Mouse (Mus musculus): ENCODE results near the gene Copb2. TPM values are rescaled to one million over a fixed set of nuclear protein-coding genes. Genes with fewer than 3 reads are reported as not detected.

Gene Copb2
- 10 to 100 TPM; 80.7 to 90.5 TPM for total RNA-seq (2021)

DNA sequence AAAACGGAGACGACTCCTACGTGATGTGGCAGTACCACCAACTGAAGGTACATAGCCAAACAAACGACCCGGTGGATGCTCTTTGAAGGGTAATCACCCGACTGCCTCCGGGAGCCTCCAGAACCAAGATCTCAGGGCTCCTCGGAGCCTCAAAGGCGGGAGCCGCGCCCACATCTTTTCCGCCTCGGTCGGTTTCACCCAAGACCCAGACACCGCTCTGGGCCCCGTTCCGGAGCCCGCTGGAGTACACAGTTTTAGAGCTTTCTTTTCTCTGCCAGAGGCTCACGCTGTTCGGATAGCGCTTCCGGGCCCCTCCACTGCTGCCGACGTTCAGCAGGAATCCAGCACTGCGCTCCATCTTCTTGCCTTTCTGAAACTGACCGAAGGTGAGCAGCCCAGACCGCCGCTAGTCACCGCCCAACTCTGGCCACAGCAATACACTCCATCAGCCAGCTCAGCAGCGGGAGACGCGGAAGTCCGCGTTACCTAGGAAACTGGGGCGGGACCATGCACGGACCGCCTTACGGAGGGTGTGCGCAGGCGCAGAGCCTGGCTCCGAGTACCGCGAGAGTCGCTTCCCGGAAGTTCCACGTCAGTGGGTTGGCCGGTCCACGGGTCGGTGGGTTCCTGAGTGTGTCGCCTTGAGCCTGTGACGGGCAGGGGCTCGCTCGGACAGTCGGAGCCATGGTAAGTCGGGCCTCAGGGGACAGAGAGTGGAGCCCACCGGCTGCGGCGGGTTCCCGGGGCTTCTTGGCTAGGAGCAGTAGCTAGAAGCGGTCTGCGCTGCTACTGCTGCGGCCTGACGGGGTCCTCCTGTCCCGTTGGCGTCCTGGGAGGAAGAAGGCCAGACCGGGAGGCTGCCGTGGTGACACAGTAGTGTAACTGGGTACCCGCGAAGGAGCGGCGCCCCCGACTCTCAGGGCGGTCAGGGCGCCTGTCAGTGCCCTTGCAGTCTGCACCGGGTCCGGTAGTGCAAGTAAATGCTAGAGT is at the start of gene Copb2:
Copb2 (plus strand) TSS at position 585 of the 990 bp plus-strand sequence.
- peak; percentile 99 for DNase-seq (ENCODE audit: low spot score in 2 of 2)
- intact Hi-C loops (cut with DNase I), result no loop called here

DNA sequence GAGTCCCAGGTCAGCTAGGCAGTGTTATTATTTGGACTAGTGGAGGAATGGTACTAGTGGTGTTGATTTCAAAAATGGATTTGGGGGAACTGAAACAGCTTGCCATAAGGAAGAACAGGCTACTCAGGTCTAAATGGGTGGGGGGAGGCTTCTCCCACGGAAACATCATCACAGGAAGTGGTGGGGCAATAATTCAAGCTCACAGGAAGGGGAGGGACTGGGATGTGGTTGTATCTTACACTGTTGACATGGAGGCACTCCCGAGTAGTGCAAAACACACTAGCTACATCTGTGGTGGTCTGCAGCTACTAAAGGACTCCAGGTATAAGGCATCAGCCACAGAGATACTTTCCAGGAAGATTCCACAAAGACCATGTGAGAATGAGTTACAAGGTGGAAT is 39.6 kb upstream of the Copb2 start:
- no peak for DNase-seq (ENCODE audit: low spot score in 2 of 2)
- intact Hi-C loops (cut with DNase I), result no loop called here

DNA sequence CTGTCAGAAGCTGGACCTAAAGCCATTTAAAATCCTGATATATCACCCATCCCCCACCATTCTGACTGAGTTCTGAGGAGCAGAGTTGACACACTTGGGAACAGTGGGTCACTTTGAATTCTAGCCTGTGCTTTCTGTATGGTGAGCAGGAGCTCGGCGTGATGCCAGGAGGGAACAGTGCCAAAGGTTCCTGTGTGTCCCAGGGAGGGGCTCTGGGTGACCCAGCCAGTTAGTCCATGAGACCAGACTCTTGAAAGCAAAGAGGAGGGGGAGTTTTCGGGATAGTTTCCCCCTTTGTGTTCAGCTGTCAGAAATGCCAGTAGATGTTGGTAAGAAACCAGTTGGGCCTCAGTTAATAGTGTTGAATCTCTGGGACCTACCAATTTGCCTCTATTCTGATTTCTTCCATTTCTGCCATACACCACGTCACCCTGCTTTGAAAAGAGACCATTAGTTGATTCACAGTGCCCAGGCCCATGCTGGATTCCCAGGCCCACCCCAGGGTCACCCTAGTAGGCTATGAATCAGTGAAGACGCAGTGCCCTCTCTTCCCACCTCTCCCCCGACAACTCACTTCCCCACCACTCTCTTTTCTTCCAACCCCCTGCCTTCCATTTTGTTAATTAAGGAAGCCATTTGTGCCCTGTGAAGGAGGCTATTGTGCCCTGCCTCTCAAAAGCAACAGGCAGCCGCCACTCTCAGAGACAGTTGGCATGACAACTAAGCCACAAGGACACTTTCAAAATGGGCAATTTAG is 38.6 kb upstream of the Copb2 start:
- DNase-seq (ENCODE audit: low spot score in 2 of 2), result peak in 1 of 2 experiments; percentile 6
- intact Hi-C loops (cut with DNase I), result no loop called here

DNA sequence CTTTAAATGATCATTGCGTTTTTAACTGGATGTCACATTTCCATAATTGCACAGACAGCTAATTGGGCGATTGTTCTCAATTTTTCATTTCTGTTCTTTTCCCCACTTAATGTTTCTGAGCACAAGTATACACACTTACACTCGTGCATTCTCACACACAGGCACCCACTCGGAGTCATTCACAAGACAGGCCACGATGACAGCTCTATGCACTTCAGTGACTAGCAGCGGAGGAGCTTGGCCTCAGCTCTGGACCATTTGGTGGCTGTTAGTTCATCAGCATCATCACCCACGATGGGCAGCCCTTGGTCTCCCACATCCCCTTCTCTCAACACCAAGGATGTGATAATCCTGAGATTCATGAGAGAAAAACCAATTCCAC is 38.0 kb upstream of the Copb2 start:
- intact Hi-C loops (cut with DNase I), result no loop called here
- no peak for DNase-seq (ENCODE audit: low spot score in 2 of 2)

DNA sequence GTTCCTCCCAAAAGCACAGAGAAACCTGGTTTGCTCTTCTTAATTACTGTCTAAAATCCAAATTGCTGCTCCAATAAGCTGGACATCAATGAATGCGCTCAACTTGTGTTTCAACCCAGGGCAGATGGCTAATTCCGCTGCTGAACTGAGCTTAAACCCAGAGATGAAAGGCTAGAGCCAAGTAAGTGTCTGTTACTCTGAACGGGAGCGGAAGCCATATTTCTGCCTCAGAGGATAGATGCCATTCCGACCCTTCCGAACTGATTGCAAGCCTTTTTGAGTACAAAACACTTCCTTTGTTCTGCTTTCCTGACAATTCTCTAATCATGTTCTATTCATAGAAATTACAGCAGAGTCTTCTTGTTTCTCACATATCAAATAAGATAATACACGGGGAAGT is 36.3 kb upstream of the Copb2 start:
- intact Hi-C loops (cut with DNase I), result no loop called here
- DNase-seq (ENCODE audit: low spot score in 2 of 2), result no peak

DNA sequence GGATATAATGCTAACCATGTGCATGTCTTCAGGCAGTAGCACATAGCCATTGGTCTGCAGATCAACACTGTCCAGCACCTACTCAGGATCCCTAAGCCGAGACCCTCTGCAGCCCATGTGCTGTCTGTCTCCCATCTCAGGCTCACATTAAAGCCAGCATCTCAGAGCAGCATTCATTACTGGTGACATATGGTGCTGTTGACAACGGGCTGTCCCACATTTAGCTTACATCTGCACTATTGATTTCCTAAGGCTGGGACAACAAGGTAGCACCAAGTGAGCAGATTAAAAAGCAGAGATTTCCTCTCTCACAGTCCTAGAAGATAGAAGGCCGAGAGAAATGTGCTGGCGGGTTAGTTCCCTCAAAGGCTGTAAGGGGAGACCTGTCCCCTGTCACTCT is 33.7 kb upstream of the Copb2 start:
- no peak for DNase-seq (ENCODE audit: low spot score in 2 of 2)
- intact Hi-C loops (cut with DNase I), result loop anchor here (10.0 kb wide), 2 partner anchors 495 to 1355 kb away; partner anchors contain the start of gene Clstn2

DNA sequence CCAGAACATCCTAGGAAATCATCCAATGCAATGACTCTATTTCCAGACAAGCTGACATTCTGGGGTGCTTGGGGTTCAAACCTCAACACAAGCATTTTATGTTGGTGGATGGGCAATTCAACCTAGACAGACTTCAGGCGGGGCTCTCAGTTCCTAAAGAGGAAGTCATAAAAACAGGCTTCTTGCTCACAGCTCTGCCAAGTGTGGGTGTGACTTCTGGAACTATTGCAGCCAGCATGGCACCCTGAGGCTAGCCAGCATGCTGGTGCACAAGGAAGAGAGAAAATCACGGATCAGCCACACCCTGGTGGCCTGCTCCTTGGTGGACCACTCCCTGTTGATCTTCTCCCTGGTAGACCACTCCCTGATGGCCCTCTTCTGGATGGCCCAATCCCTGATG is 32.5 kb upstream of the Copb2 start:
- no peak for DNase-seq (ENCODE audit: low spot score in 2 of 2)
- intact Hi-C loops (cut with DNase I), result loop anchor here (10.0 kb wide), 2 partner anchors 496 to 1356 kb away; partner anchors contain the start of gene Clstn2

DNA sequence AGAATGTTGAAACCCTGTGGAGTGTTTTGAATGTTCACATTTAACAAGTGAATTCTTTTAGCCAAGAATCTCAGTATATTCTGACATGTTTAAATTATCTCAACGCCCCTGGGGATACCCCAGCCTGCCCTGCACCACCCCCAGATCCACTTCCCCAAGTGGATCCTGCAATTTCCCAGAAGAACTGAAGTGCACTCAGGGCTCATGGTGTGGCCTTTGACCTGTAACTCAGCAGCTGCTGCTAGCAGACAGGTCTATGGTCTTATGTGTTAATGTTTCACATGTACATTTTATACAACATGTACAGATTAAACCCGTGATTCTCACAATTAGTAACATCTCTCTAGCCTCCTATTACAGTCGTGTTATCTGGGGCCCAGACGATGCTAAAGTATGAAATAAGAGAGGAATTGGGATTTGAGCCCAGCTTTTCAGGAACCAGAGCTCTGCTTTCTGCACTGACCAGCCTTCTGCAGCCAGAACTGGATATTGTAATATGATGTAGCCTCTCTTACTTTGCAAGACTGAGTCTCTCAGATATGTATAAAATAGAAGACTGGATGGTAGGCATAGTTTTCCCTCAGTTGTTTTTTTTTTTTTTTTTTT is 28.7 kb upstream of the Copb2 start:
- DNase-seq (ENCODE audit: low spot score in 2 of 2), result no peak
- intact Hi-C loops (cut with DNase I), result loop anchor here (5.0 to 10.0 kb wide), 3 partner anchors 500 to 1360 kb away; partner anchors contain the start of gene Clstn2

DNA sequence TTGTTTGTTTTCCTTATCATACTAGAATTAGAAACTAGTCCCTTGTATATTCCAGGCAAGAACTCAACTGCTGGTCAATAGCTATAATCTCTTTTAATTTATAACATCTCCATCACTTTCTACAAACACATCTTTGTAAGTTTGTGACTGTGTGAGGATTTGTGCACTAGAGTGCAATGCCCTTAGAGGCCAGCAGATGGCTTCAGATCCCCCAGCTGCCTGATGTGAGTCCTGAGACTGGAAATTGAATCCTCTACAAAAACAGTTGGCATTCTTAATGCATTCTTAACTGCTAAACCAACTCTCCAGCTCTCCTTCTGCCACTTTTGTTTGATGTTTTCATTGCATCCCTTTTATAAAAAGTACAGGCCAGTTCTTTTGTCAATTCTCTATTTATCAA is 27.8 kb upstream of the Copb2 start:
- no peak for DNase-seq (ENCODE audit: low spot score in 2 of 2)
- intact Hi-C loops (cut with DNase I), result loop anchor here (5.0 to 10.0 kb wide), 3 partner anchors 501 to 1361 kb away; partner anchors contain the start of gene Clstn2

DNA sequence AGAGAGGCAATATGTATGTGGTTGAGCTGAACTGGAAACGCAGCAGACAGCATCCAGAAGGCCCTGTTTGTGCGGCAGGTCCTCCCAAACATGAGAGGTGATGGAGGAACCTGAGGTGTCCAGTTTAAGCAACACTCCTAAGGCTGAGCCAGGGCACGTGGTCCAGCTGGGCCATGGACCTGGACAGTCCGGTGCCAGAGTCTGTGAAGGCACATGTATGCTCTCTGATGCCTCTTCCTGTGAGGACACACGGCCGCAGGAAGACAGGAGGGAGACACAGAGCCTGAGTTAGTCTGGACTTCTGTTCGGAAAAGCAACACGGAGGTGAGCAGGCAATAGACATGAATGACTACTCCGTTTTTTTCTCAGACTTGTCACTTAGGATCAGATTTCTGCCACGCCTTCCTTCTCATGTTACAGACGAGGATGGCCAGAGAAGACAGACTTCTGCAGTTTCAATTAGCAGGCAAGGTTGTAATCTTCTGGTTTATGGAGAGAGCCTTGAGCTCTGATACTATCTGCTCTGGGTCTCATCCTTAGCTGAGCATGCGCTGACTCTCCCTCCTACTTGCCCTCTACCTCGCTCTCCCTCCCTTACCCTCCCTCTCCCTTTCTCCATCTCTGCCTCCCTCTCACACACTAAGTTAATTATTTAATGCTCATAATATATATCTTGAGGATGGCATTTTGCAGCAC is 25.4 kb upstream of the Copb2 start:
- intact Hi-C loops (cut with DNase I), result loop anchor here (2.0 to 10.0 kb wide), 5 partner anchors 95 to 1363 kb away; partner anchors contain the start of gene Clstn2
- no peak for DNase-seq (ENCODE audit: low spot score in 2 of 2)

DNA sequence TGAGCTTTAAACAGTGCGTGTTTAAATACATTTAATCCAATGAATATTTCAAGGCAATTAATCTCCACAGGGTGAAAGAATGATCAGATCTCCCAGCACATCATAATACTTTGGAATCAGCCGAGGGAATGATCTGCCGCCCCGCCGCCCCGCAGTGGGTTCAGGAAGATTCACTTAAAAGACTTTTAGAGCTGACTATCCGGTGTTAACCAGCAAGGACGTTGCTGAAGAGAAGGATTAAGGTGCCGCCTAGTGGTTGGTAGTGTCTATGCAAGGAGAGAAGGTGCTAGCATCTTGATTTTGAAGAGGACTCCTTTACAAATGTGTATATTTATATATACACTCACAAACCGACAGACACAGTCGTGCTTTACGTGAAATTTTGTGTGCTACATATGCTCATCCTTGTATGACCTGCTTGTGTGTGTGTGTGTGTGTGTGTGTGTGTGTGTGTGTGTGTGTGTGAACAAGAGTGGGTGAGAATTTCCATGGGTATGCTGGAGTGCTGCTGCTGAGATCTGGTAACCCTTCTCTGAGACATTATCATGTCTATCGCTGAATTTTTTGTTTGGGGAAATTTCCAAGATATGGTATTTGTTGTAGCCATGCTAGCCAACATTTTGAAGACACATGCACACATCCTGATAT is 24.7 kb upstream of the Copb2 start:
- intact Hi-C loops (cut with DNase I), result loop anchor here (2.0 to 10.0 kb wide), 5 partner anchors 96 to 1364 kb away; partner anchors contain the start of gene Clstn2
- DNase-seq (ENCODE audit: low spot score in 2 of 2), result peak; percentile 44 to 74

DNA sequence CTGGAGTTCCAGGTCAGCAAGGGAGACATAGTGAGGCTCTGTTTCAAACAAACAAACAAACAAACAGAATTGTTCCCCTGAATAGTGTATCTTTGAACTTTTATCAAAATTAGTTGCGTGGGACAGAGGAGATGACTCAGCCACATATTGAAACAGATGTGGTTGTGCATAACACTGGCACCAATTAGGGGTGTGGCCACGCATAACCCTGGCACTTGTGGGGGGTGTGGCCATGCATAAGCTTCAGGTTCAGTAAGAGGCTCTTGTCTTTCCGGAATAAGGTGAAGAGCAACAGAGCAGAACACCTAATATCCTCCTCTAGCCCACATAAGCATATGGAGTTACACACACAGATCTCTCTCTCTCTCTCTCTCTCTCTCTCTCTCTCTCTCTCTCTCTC is 19.5 kb upstream of the Copb2 start:
- intact Hi-C loops (cut with DNase I), result no loop called here

DNA sequence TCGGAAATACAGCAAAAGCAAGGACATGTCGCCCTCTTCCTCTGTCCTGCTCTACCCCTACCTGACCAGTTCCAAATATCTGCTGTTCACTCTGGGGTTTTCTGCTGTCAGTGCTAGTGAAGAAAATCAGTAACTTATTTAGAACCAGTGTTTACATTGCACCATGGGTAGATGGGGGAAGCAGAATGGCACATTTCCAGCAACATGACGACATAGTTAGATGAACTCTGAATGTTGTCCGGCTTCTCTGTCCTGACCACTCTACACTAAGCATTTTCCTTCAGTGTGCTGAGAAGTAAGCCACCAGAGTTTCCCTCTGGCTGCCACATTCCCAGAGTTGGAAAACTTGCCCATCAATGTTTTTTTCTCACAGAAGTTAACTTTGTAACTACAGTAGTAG is 20.3 kb downstream of the Copb2 start:
- no peak for DNase-seq (ENCODE audit: low spot score in 2 of 2)
- intact Hi-C loops (cut with DNase I), result no loop called here

More for the DNA sequence above, 19.5 kb upstream of the Copb2 start:
- no peak for DNase-seq (ENCODE audit: low spot score in 2 of 2)

DNA sequence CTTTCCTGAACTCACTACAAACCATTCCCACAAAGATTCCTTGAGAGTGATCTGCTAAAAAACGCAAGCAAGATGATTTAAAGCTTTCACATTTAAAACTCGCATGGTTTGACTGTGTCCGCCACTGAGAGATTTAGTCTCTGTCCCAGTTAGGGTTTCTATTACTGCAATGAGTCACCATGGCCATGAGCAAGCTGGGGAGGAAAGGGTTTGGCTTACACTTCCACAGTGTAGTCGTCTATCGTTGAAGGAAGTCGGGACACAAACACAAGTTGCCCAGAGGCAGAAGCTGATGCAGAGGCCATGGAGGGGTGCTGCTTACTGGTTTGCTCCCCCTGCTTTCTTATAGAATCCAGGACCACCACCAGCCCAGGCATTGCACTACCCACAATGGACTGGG is 36.6 kb downstream of the Copb2 start:
- DNase-seq (ENCODE audit: low spot score in 2 of 2), result no peak

DNA sequence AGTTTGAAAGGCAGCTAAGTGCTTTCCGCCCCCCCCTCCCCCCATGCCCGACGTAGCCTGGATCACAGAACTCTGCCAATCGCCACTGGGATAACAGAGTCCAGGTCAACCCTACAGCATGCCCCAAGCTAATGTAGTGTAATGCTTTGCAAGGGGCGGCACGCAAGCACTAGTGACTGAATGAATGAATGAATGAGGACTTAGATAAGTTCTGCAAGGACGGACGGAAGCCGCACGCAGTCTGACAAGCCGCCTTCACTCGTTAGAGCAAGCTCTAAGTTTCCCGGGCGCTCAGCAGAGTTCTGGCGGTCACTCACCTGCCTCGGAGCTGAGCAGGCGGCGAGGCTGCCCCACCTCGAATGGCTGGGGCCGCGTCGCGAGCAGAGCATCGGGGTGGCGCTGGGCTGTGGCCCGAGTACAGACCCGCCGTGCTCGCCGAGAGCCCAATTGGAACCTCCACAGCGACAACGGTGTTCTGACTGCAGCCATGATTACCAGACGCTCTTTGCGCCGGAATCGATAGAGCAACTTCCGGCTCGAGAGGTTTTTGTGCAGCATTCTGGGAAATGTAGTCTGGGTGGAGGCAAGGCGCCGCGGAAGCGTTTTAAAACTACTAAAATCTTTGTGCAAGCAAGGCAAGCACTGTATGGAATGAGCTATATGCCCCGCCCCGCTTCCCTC is 37.8 kb downstream of the Copb2 start, which contains the start of gene Mrps22:
Mrps22 (minus strand) TSS at position 505 of the 681 bp plus-strand sequence.
- intact Hi-C loops (cut with DNase I), result no loop called here
- DNase-seq (ENCODE audit: low spot score in 2 of 2), result peak; percentile 80 to 83

More for the DNA sequence above, 36.6 kb downstream of the Copb2 start:
- intact Hi-C loops (cut with DNase I), result no loop called here

DNA sequence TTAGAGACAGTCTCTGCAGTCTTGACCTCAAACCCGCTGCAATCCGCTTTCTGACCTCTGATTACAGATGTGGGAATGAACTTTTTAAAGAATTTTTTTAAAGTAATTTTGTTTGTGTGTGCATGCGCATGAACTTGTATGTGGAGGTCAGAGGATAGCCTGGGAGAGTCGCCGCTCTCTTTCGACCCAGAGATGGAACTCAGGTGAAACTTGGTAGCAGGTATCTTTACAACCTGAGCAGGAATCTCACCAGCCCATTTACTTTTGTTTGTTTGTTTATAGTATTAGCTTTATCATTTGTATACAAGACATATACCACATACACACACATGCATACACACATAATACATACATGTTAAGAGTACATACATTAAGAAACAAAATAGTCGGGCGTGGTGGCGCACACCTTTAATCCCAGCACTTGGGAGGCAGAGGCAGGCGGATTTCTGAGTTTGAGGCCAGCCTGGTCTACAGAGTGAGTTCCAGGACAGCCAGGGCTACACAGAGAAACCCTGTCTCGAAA is 38.4 kb downstream of the Copb2 start:
- intact Hi-C loops (cut with DNase I), result no loop called here
- no peak for DNase-seq (ENCODE audit: low spot score in 2 of 2)

DNA sequence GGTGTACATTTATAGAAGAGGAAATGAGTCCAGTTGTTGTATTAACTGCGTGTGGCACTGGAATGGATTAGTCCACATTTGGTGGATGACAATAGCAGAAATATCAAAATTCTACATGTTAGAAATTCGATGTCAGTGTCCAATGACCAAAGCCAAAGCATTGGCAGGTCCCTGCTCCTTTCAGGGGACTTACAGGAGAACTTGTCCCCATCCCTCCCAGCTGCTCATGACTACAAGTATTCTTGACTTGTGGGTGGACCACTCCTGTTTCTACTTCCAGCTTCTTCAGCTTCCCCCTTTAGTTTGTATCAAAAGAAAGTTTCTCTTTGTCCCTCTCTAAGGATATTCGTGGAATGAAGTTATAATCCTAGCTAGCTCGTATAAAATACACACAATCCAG is 41.4 kb downstream of the Copb2 start:
- intact Hi-C loops (cut with DNase I), result no loop called here
- no peak for DNase-seq (ENCODE audit: low spot score in 2 of 2)

DNA sequence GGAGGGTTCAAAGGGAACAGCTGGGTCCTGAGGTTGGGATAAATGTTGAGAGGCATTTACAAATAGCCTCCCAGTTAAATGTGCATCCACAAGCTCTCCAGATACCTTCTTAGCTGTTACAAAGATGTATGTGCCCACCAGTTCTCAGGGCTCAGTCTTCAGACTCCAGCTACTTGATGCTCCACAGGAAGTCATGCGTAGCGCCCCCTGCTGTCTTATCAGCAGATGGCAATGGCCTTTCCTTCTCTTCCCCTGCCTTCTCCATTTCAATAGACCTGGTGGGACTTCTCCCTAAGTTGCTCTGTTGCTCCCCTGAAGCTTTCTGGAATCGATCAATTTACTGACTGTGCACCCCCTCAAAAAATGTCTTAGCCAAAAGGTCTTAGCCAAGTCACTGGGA is 65.0 kb downstream of the Copb2 start:
- intact Hi-C loops (cut with DNase I), result no loop called here
- DNase-seq (ENCODE audit: low spot score in 2 of 2), result no peak
